Mouse (Mus musculus): Measurements from ENCODE around the gene Ndufs1.

GRCm38 (mm10) chr1:63131766-63132165, 44.9 kb downstream of the Ndufs1 start:
- TF ChIP-seq POLR2A (IDR thresholded peaks at IDR 0.05; ENCODE audit: extremely low read depth, insufficient read depth, low read length), result no peak
- TF ChIP-seq CTCF (IDR thresholded peaks at IDR 0.05; ENCODE audit: extremely low read depth, insufficient read depth, low read length), result no peak
